Mouse (Mus musculus): Measurements from ENCODE around the gene Gm12258. TPM values are rescaled to one million over a fixed set of nuclear protein-coding genes. Genes with fewer than 3 reads are reported as not detected.

The Gm12258 gene
- total RNA-seq, 2 experiments from 2014 or later = 17.1 to 19.2 TPM

GRCm38 (mm10) chr11:58897485-58897884, 50.5 kb downstream of the Gm12258 start:
- DNase-seq (ENCODE audit: low spot score in 2 of 2) = no peak

GRCm38 (mm10) chr11:58901080-58901479, 54.1 kb downstream of the Gm12258 start:
- no peak for DNase-seq (ENCODE audit: low spot score in 2 of 2)

GRCm38 (mm10) chr11:58903511-58904409, 56.8 kb downstream of the Gm12258 start, which contains the start of gene Zfp39:
Zfp39 (minus strand) TSS chr11:58904225.
- peak; percentile 95 to 97 for DNase-seq (ENCODE audit: low spot score in 2 of 2)

GRCm38 (mm10) chr11:58904410-58904718, 57.4 kb downstream of the Gm12258 start:
- no peak for DNase-seq (ENCODE audit: low spot score in 2 of 2)

- no peak for DNase-seq (ENCODE audit: low spot score in 2 of 2)
Observed at GRCm38 (mm10) chr11:58904838-58905237, 57.9 kb downstream of the Gm12258 start.

Other genes with a start within 250 kb of the Gm12258 start
- not detected for gene 2210407C18Rik, start 231.1 kb upstream of the Gm12258 start, total RNA-seq (2021)
- gene Olfr323, start 216.7 kb upstream of the Gm12258 start, total RNA-seq (2021) = not detected
- gene Trim58, start 206.7 kb upstream of the Gm12258 start, total RNA-seq (2021) = under 1 TPM in 1 of 2 experiments, not detected in 1; 0.21 TPM
- not detected for gene Olfr322, start 188.4 kb upstream of the Gm12258 start, total RNA-seq (2021)
- not detected for gene Olfr320, start 166.1 kb upstream of the Gm12258 start, total RNA-seq (2021)
- not detected for gene Olfr319, start 148.0 kb upstream of the Gm12258 start, total RNA-seq (2021)
- not detected for gene Olfr318, start 123.1 kb upstream of the Gm12258 start, total RNA-seq (2021)
- under 1 TPM in 1 of 2 experiments, not detected in 1; 0.26 TPM for gene Olfr317, start 107.9 kb upstream of the Gm12258 start, total RNA-seq (2021)
- gene Olfr316, start 94.4 kb upstream of the Gm12258 start, total RNA-seq (2021) = 1 to 10 TPM; 2.1 to 2.9 TPM
- gene Olfr315, start 74.0 kb upstream of the Gm12258 start, total RNA-seq (2021) = not detected
- not detected for gene Olfr314, start 64.2 kb upstream of the Gm12258 start, total RNA-seq (2021)
- gene Fam183b, start 45.2 kb upstream of the Gm12258 start, total RNA-seq (2021) = 1 to 10 TPM; 1.8 to 2.2 TPM
- gene Olfr313, start 32.2 kb upstream of the Gm12258 start, total RNA-seq (2021) = not detected
- gene Olfr312, start 17.9 kb upstream of the Gm12258 start, total RNA-seq (2021) = not detected
- under 1 TPM in 1 of 2 experiments, not detected in 1; 0.21 TPM for gene Olfr311, start 7.9 kb upstream of the Gm12258 start, total RNA-seq (2021)
- gene 2810021J22Rik, start 20.1 kb downstream of the Gm12258 start, total RNA-seq (2021) = 10 to 100 TPM in 1 of 2 experiments, 1 to 10 TPM in 1; 9.5 to 11.6 TPM
- 1 to 10 TPM; 8.9 to 9.7 TPM for gene Zfp39, start 57.1 kb downstream of the Gm12258 start, total RNA-seq (2021)
- not detected for gene Btnl10, start 70.8 kb downstream of the Gm12258 start, total RNA-seq (2021)
- 100 to 1,000 TPM; 485 to 490 TPM for gene Rnf187, start 91.8 kb downstream of the Gm12258 start, total RNA-seq (2021)
- 100 to 1,000 TPM in 1 of 2 experiments, 10 to 100 TPM in 1; 99.3 to 112 TPM for gene Hist3h2ba, start 101.8 kb downstream of the Gm12258 start, total RNA-seq (2021)
- gene Hist3h2a, start 107.5 kb downstream of the Gm12258 start, total RNA-seq (2021) = 10 to 100 TPM; 62.8 to 63.7 TPM
- gene Trim17, start 107.5 kb downstream of the Gm12258 start, total RNA-seq (2021) = 1 to 10 TPM; 4.0 to 5.0 TPM
- gene Trim11, start 130.9 kb downstream of the Gm12258 start, total RNA-seq (2021) = 10 to 100 TPM; 22.5 to 25.4 TPM

All from left cerebral cortex, adult 18-20 months (tissue).